Mouse (Mus musculus): ENCODE measurements around the gene Zfp622. TPM values are rescaled to one million over a fixed set of nuclear protein-coding genes. Genes with fewer than 3 reads are reported as not detected.

Zfp622 gene
- total RNA-seq, 1 experiment = 65.9 TPM

DNA sequence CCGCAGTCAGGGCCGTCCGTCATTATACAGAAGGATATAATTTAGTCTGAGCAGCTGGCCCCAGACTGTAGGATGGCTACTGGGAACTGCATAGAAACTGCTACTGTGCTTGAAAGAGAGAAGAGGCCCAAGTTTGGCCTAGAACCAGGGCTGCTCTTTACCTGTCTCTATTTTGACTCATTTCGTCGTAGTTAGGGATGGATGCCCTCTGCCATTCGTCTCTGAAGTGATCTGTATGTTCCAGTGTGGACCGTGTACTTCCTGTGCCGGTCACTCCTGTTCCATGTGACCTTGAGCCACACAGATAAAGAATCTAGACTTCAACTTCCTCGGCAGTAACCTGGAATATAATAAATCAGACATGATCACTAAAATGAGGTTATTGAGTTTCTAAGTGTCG, 26.5 kb upstream of the Zfp622 start:
- Histone ChIP-seq H3K9me3 (ENCODE audit: control insufficient read depth, insufficient read depth, low read depth, low read length) (no peaks in the 10 kb centered on the region; the same call in 1 of the 2 replicates), H3K36me3 (ENCODE audit: control insufficient read depth, insufficient read depth, low read length, poor library complexity, severe bottlenecking) (no peaks in the 10 kb centered on the region), H3K27ac (ENCODE audit: insufficient read depth, low read depth, low read length, poor library complexity, severe bottlenecking) (no peak overlapping the region), H3K4me1 (ENCODE audit: control insufficient read depth in 2 of 2, insufficient read depth in 2 of 2, low read length in 2 of 2, poor library complexity in 1 of 2) (no peaks in the 10 kb centered on the region), H3K9ac (ENCODE audit: insufficient read depth, low read depth, low read length, poor library complexity, severe bottlenecking) (no peak overlapping the region), H3K4me3 (ENCODE audit: insufficient read depth in 1 of 2, low read depth in 1 of 2, low read length in 2 of 2, poor library complexity in 1 of 2, severe bottlenecking in 1 of 2) (no peak overlapping the region)
- TF ChIP-seq MAFK (IDR thresholded peaks at IDR 0.05; ENCODE audit: insufficient read depth, low read depth, low read length) (no peak), ZNF384 (IDR thresholded peaks at IDR 0.05; ENCODE audit: low read depth, low read length) (no peak), HCFC1 (IDR thresholded peaks at IDR 0.05; ENCODE audit: borderline replicate concordance, insufficient read depth, low read length) (no peak), ZC3H11A (IDR thresholded peaks at IDR 0.05; ENCODE audit: borderline replicate concordance, low read depth, low read length) (no peak), CHD2 (IDR thresholded peaks at IDR 0.05; ENCODE audit: low read depth, low read length) (no peak)
- in situ Hi-C loops (cut with MboI; ENCODE audit: low sequenced_read_pairs in 2 of 2, unreplicated experiment in 2 of 2) = loop anchor here in 1 of 2 experiments (10.0 kb wide), 1 partner anchor 153 kb away; no protein-coding TSS in a partner anchor
- no peak for DNase-seq (ENCODE audit: low read depth, low spot score)

- TF ChIP-seq HCFC1 (IDR thresholded peaks at IDR 0.05; ENCODE audit: borderline replicate concordance, insufficient read depth, low read length) (no peak), MAFK (IDR thresholded peaks at IDR 0.05; ENCODE audit: insufficient read depth, low read depth, low read length) (no peak), CHD2 (IDR thresholded peaks at IDR 0.05; ENCODE audit: low read depth, low read length) (no peak), ZNF384 (IDR thresholded peaks at IDR 0.05; ENCODE audit: low read depth, low read length) (no peak), ZC3H11A (IDR thresholded peaks at IDR 0.05; ENCODE audit: borderline replicate concordance, low read depth, low read length) (no peak)
- no peaks in the 10 kb centered on the region for H3K36me3 ChIP-seq (ENCODE audit: control insufficient read depth, insufficient read depth, low read length, poor library complexity, severe bottlenecking)
- H3K4me3 ChIP-seq (ENCODE audit: insufficient read depth in 1 of 2, low read depth in 1 of 2, low read length in 2 of 2, poor library complexity in 1 of 2, severe bottlenecking in 1 of 2) = no peak overlapping the region
- DNase-seq (ENCODE audit: low read depth, low spot score) = peak; percentile 16
- H3K4me1 ChIP-seq (ENCODE audit: control insufficient read depth in 2 of 2, insufficient read depth in 2 of 2, low read length in 2 of 2, poor library complexity in 1 of 2) = no peaks in the 10 kb centered on the region
- H3K9ac ChIP-seq (ENCODE audit: insufficient read depth, low read depth, low read length, poor library complexity, severe bottlenecking) = no peak overlapping the region
- H3K9me3 ChIP-seq (ENCODE audit: control insufficient read depth, insufficient read depth, low read depth, low read length) = no peaks in the 10 kb centered on the region; the same call in 1 of the 2 replicates
- H3K27ac ChIP-seq (ENCODE audit: insufficient read depth, low read depth, low read length, poor library complexity, severe bottlenecking) = no peak overlapping the region
- in situ Hi-C loops (cut with MboI; ENCODE audit: low sequenced_read_pairs in 2 of 2, unreplicated experiment in 2 of 2) = loop anchor here in 1 of 2 experiments (10.0 kb wide), 1 partner anchor 155 kb away; no protein-coding TSS in a partner anchor
Observed at GRCm38 (mm10) chr15:25959375-25959774, 24.8 kb upstream of the Zfp622 start.

DNA sequence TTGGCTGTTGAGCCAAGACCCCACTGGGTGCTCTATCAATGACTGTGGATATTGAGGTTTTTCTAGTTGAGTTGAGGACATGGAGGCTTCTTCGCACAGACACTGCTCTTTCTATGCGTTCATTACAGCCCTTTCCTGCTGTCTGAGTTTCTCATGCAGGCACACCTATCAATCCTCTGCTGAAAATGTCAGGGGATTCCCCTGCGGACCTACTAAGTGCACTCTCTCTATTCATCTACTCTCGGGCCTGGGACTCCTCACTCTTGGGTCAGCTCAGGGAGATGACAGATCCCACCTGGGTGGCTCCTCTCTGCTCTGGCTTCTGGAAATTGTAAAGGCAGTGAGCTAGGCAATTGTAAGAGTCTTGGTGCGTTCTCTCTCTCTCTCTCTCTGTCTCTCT, 23.9 kb upstream of the Zfp622 start:
- TF ChIP-seq CHD2 (IDR thresholded peaks at IDR 0.05; ENCODE audit: low read depth, low read length) (no peak), MAFK (IDR thresholded peaks at IDR 0.05; ENCODE audit: insufficient read depth, low read depth, low read length) (no peak), ZNF384 (IDR thresholded peaks at IDR 0.05; ENCODE audit: low read depth, low read length) (no peak), ZC3H11A (IDR thresholded peaks at IDR 0.05; ENCODE audit: borderline replicate concordance, low read depth, low read length) (no peak), HCFC1 (IDR thresholded peaks at IDR 0.05; ENCODE audit: borderline replicate concordance, insufficient read depth, low read length) (no peak)

DNA sequence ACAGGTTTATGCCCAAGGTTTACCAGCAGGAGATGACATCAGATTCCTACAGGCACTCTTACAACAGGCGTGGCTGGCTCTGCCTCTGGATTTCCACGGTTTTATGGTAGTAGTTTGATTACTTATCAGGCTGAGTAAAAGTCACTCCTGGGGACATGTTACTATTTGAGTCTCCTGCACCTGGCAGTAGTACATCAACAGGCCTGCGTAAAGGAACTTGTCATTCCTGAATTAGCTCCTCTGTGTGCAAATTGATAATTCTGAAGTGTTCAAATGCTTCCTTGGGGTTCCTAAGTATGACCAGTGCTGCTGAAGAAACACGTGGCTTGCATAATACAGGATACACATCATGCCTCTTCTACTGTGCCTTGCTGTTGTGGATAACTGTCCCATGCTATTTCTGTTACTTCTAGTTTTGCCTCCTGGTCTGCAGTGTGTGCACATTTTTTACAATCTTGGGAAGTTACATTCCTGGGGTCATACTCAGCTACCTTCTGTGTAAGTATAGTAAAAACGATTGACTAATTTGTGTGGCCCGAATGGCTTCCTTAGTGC, 17.9 kb upstream of the Zfp622 start:
- no peak overlapping the region for H3K27ac ChIP-seq (ENCODE audit: insufficient read depth, low read depth, low read length, poor library complexity, severe bottlenecking)
- no peak overlapping the region for H3K4me3 ChIP-seq (ENCODE audit: insufficient read depth in 1 of 2, low read depth in 1 of 2, low read length in 2 of 2, poor library complexity in 1 of 2, severe bottlenecking in 1 of 2)
- H3K4me1 ChIP-seq (ENCODE audit: control insufficient read depth in 2 of 2, insufficient read depth in 2 of 2, low read length in 2 of 2, poor library complexity in 1 of 2) = no peaks in the 10 kb centered on the region
- no peaks in the 10 kb centered on the region for H3K36me3 ChIP-seq (ENCODE audit: control insufficient read depth, insufficient read depth, low read length, poor library complexity, severe bottlenecking)
- no peak for DNase-seq (ENCODE audit: low read depth, low spot score)
- no peak for TF ChIP-seq HCFC1 (IDR thresholded peaks at IDR 0.05; ENCODE audit: borderline replicate concordance, insufficient read depth, low read length)
- no peak for TF ChIP-seq MAFK (IDR thresholded peaks at IDR 0.05; ENCODE audit: insufficient read depth, low read depth, low read length)
- TF ChIP-seq ZC3H11A (IDR thresholded peaks at IDR 0.05; ENCODE audit: borderline replicate concordance, low read depth, low read length) = no peak
- TF ChIP-seq ZNF384 (IDR thresholded peaks at IDR 0.05; ENCODE audit: low read depth, low read length) = no peak
- no peak for TF ChIP-seq CHD2 (IDR thresholded peaks at IDR 0.05; ENCODE audit: low read depth, low read length)
- H3K9me3 ChIP-seq (ENCODE audit: control insufficient read depth, insufficient read depth, low read depth, low read length) = no peaks in the 10 kb centered on the region
- H3K9ac ChIP-seq (ENCODE audit: insufficient read depth, low read depth, low read length, poor library complexity, severe bottlenecking) = no peak overlapping the region
- in situ Hi-C loops (cut with MboI; ENCODE audit: low sequenced_read_pairs in 2 of 2, unreplicated experiment in 2 of 2) = no loop called here

More for the DNA sequence above, 23.9 kb upstream of the Zfp622 start:
- in situ Hi-C loops (cut with MboI; ENCODE audit: low sequenced_read_pairs in 2 of 2, unreplicated experiment in 2 of 2) = no loop called here
- Histone ChIP-seq H3K36me3 (ENCODE audit: control insufficient read depth, insufficient read depth, low read length, poor library complexity, severe bottlenecking) (no peaks in the 10 kb centered on the region), H3K9me3 (ENCODE audit: control insufficient read depth, insufficient read depth, low read depth, low read length) (no peaks in the 10 kb centered on the region; the same call in 1 of the 2 replicates), H3K27ac (ENCODE audit: insufficient read depth, low read depth, low read length, poor library complexity, severe bottlenecking) (no peak overlapping the region), H3K4me1 (ENCODE audit: control insufficient read depth in 2 of 2, insufficient read depth in 2 of 2, low read length in 2 of 2, poor library complexity in 1 of 2) (no peaks in the 10 kb centered on the region), H3K9ac (ENCODE audit: insufficient read depth, low read depth, low read length, poor library complexity, severe bottlenecking) (no peak overlapping the region), H3K4me3 (ENCODE audit: insufficient read depth in 1 of 2, low read depth in 1 of 2, low read length in 2 of 2, poor library complexity in 1 of 2, severe bottlenecking in 1 of 2) (no peak overlapping the region)
- DNase-seq (ENCODE audit: low read depth, low spot score) = no peak

Data from ES-E14 (cell line).